Mouse (Mus musculus) bone marrow macrophage, adult 2 months (primary cell): ENCODE measurements at regions not wholly inside any gene's neighbourhood (a gene's known extent, or its start where the extent isn't known, plus 50 kb on each side); places are given as distances from the start of the nearest gene placed in this dataset.

Experiments used
- CTCF ChIP-seq: IDR thresholded peaks from 2 replicates; pipeline ENCODE4 v1.5.1; 2012; ENCODE audit warnings: low read depth, mild to moderate bottlenecking, low read length, moderate library complexity
- POLR2A ChIP-seq: IDR thresholded peaks from 2 replicates; pipeline ENCODE4 v1.6.1; 2012; ENCODE audit warnings: mild to moderate bottlenecking, low read depth, low read length, borderline replicate concordance

GRCm38 (mm10) chr19:60640065-60640464 lies 59.2 kb upstream of the Cacul1 start:
- TF ChIP-seq CTCF, result no peak
- no peak for TF ChIP-seq POLR2A
